Mouse (Mus musculus): ENCODE measurements around the gene Sntb2.

GRCm38 (mm10) chr8:106935899-106936477 lies 438 bp downstream of the Sntb2 start:
- TF ChIP-seq EP300 (IDR thresholded peaks at IDR 0.05; ENCODE audit: low read length): no peak
- no peak for TF ChIP-seq NELFE (IDR thresholded peaks at IDR 0.05; ENCODE audit: low read depth, low read length)
- no peak for TF ChIP-seq MAZ (IDR thresholded peaks at IDR 0.05; ENCODE audit: low read depth, low read length)
- TF ChIP-seq POLR2A (IDR thresholded peaks at IDR 0.05; ENCODE audit: low read depth, low read length): no peak
- no peak for TF ChIP-seq MAX (IDR thresholded peaks at IDR 0.05; ENCODE audit: low read length)
- TF ChIP-seq CTCF (conservative IDR thresholded peaks at IDR 0.05 in 1 of 2, IDR thresholded peaks at IDR 0.05 in 1 of 2; ENCODE audit: low read depth in 2 of 2, low read length in 2 of 2): no peak
- no peak; the same call in 1 of the 2 replicates for TF ChIP-seq HCFC1 (IDR thresholded peaks at IDR 0.05; ENCODE audit: low read depth, low read length)
- TF ChIP-seq ZMIZ1 (IDR thresholded peaks at IDR 0.05; ENCODE audit: low read depth, low read length): no peak
- no peak for TF ChIP-seq KAT2A (IDR thresholded peaks at IDR 0.05; ENCODE audit: insufficient replicate concordance, low read length)
- no peak for TF ChIP-seq ZC3H11A (IDR thresholded peaks at IDR 0.05; ENCODE audit: low read depth, low read length)
- no peak for TF ChIP-seq MEF2A (IDR thresholded peaks at IDR 0.05; ENCODE audit: borderline replicate concordance, low read depth, low read length)
- TF ChIP-seq MAFK (IDR thresholded peaks at IDR 0.05; ENCODE audit: insufficient replicate concordance, low read length): no peak
- TF ChIP-seq MXI1 (IDR thresholded peaks at IDR 0.05; ENCODE audit: low read depth, low read length): no peak; the same call in 1 of the 2 replicates

Data from CH12.LX (cell line).